Mouse (Mus musculus): ENCODE results near the gene Muc2.

Muc2 gene

GRCm38 (mm10) chr7:141770521-141770920, 80.4 kb downstream of the Muc2 start:
- DNase-seq (ENCODE audit: low spot score) = no peak

DNA sequence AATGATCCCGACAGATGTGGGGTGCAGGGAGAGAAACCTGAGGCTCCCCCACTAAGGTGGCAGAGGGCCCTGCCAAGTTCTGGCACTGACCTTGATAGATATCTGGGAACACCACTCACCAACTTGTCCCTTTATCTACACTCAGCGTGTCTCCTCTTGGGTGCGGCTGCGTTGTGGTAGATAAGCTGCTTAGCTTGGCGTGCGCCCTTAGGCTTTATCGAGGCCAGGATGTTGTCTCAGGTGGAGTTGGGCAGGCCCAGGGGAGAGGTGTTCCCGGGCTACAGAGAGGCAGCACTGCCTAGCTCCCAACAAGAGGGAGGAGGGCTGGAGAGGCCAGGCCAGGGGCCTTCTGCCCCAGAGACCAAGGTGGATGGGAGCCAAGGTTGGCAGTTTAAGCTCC, 80.8 kb downstream of the Muc2 start:
- DNase-seq (ENCODE audit: low spot score) = peak; percentile 72

DNA sequence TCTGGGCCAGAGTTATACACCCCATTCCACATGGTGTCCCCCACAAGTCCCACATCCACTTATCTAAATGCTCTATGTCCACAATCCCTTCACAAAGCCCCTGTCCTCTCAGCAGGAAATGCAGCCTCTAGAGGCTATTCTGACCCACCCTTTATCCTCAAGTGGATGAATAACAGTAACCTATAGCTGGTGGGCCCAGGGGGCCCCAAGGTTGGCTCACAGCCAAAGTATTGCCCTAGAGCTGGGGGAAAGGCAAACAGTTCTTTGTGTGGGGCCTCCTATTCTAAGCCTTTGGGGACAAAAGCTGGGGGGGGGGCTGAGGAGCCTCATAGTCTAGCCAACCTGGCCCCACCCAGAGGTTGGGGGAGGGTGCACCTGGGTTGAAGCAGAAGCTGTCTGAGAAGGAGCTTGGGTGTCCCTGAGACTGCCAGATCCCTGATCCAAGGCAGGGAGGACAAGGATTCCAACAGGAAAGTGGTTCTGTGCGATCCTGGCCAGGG, 82.0 kb downstream of the Muc2 start:
- no peak for DNase-seq (ENCODE audit: low spot score)

DNA sequence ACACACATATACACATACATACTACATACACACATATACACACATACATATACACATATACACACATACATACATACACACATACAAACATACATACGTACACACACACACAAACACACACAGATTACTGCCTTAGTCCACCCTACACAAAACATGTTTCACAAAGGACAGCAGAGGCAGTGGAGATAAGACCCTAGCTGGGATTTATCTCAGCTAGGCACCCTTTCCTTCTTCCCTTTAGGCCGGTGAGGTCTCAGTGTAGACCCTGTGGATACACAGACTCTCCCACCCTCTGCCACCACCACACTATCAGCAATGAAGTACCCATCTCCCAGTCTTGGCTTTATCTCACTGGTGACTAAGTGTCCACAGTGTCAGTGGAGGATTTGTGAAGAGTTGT, 84.7 kb downstream of the Muc2 start:
- no peak for DNase-seq (ENCODE audit: low spot score)

DNA sequence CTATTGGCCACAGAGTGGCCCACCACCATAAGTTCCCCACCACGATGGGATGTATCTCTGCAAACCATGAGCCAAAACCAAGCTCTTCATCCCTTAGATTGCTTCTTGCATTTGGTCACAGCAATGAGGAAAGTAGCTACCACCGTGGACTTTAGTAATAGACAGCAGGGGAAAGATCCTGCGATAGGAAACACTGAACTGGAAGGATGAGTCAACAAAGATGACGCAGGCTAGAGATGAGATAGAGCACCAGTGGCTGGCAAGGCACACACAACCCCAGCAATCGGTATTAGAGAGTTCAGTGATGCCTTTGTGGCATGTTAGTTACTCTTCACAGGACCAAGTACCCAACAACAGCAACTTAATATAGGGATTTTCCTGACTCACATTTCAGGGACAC, 86.1 kb downstream of the Muc2 start:
- DNase-seq (ENCODE audit: low spot score) = no peak

GRCm38 (mm10) chr7:141788677-141789452, 98.7 kb downstream of the Muc2 start, which contains the start of gene Muc5ac:
Gene Muc5ac, plus strand, starts transcription at chr7:141788972.
- no peak for DNase-seq (ENCODE audit: low spot score)

GRCm38 (mm10) chr7:141794251-141794650, 104.1 kb downstream of the Muc2 start:
- no peak for DNase-seq (ENCODE audit: low spot score)

GRCm38 (mm10) chr7:141803206-141803605, 113.1 kb downstream of the Muc2 start:
- no peak for DNase-seq (ENCODE audit: low spot score)

All from spleen, adult 12 weeks (tissue).